Comparison of ENCODE assay signal across 8 mouse cellular contexts in genomic region chr5:119097576-119098193, GRCm38 (mm10).
A peak's percentile ranks its signal among the peaks of the same experiment; 100 is the strongest.
DNase-seq lines count a peak whose midpoint lies in the region; ATAC-seq and TF ChIP-seq lines count a peak whose summit lies in the region.
"Had no signal": no experiment of that assay in that cellular context is flagged by ENCODE, and none has a peak within 500 bp of the region (broad histone marks: within the 10 kb centered on the region; RNA-seq: fewer than 3 reads in every experiment).

No protein-coding gene starts in this region.

- H3K4me3 ChIP-seq in lung, postnatal 0 days (ENCODE audit: low read depth, low read length): no peak overlapping the region
- H3K4me3 ChIP-seq in forebrain, embryonic 11.5 days (ENCODE audit: low read depth, low read length): 0 out of 2 replicates have a peak overlapping the region, but pooled peaks have one; percentile 14
- H3K4me3 ChIP-seq in limb, embryonic 11.5 days (ENCODE audit: low read depth, low read length): no peak overlapping the region
- peak overlapping the region; percentile 28 for H3K4me3 ChIP-seq in stomach, embryonic 16.5 days (replicated peaks; ENCODE audit: low read length)
- H3K4me3 ChIP-seq in cerebellum, adult 2 months (replicated peaks; ENCODE audit: insufficient read depth, low read depth, low read length): no peak overlapping the region

- no peak for TF ChIP-seq EP300 in lung, postnatal 0 days (IDR thresholded peaks at IDR 0.05)

- DNase-seq in lung, postnatal 0 days (ENCODE audit: low spot score): no peak
- DNase-seq in lung, postnatal 14 days: no peak
- DNase-seq in forebrain, embryonic 11.5 days (ENCODE audit: low spot score): peak; percentile 60
- DNase-seq in limb, embryonic 11.5 days (ENCODE audit: low spot score): peak; percentile 39
- no peak for DNase-seq in left cerebral cortex, adult 9 months (ENCODE audit: low spot score in 2 of 2)
- DNase-seq in cerebellum, adult 2 months: no peak

- H3K27me3 ChIP-seq in lung, postnatal 0 days (replicated peaks; ENCODE audit: insufficient read depth, low read length): no peaks in the 10 kb centered on the region
- no peaks in the 10 kb centered on the region for H3K27me3 ChIP-seq in forebrain, embryonic 11.5 days (ENCODE audit: control insufficient read depth, insufficient read depth, low read length)
- peaks cover 4% of the 10 kb centered on the region; the same call in 1 of the 2 replicates for H3K27me3 ChIP-seq in limb, embryonic 11.5 days (ENCODE audit: control insufficient read depth, insufficient read depth, low read length)
- H3K27me3 ChIP-seq in stomach, embryonic 16.5 days (ENCODE audit: control insufficient read depth, insufficient read depth, low read length): no peaks in the 10 kb centered on the region
- no peaks in the 10 kb centered on the region; the same call in 1 of the 2 replicates for H3K27me3 ChIP-seq in cerebellum, adult 2 months (ENCODE audit: control insufficient read depth, insufficient read depth, low read length)

- 7% methylated on average over 17 of the region's 17 CpGs for WGBS in lung, postnatal 0 days
- 3% methylated on average over 17 of the region's 17 CpGs for WGBS in forebrain, embryonic 11.5 days
- whole genome bisulfite sequencing in limb, embryonic 11.5 days: 4% methylated on average over 17 of the region's 17 CpGs
- WGBS in stomach, embryonic 16.5 days: 4% methylated on average over 17 of the region's 17 CpGs
- WGBS in cerebellum, adult 2 months: 3% methylated on average over 17 of the region's 17 CpGs

- ATAC-seq in lung, postnatal 0 days: no peak
- ATAC-seq in forebrain, embryonic 11.5 days (replicated peaks; ENCODE audit: low FRiP score): no peak
- ATAC-seq in limb, embryonic 11.5 days (ENCODE audit: insufficient number of reproducible peaks, low FRiP score, low TSS enrichment, low read depth): no peak
- no peak; the same call in 1 of the 2 replicates for ATAC-seq in stomach, embryonic 16.5 days (ENCODE audit: insufficient read depth, low FRiP score)

- H3K27ac ChIP-seq in lung, postnatal 0 days (ENCODE audit: low read length): no peak overlapping the region
- H3K27ac ChIP-seq in forebrain, embryonic 11.5 days (ENCODE audit: low read depth, low read length): no peak overlapping the region
- H3K27ac ChIP-seq in limb, embryonic 11.5 days (replicated peaks; ENCODE audit: low read depth, low read length): no peak overlapping the region
- no peak overlapping the region for H3K27ac ChIP-seq in stomach, embryonic 16.5 days (ENCODE audit: low read length)
- no peak overlapping the region for H3K27ac ChIP-seq in cerebellum, adult 2 months (ENCODE audit: insufficient read depth, low read length)
- H3K27ac ChIP-seq: macrophage had no signal

- H3K9me3 ChIP-seq in lung, postnatal 0 days (ENCODE audit: low read length): no peaks in the 10 kb centered on the region
- no peaks in the 10 kb centered on the region for H3K9me3 ChIP-seq in forebrain, embryonic 11.5 days (ENCODE audit: control insufficient read depth, low read length)
- no peaks in the 10 kb centered on the region for H3K9me3 ChIP-seq in limb, embryonic 11.5 days (ENCODE audit: control insufficient read depth, low read length)
- H3K9me3 ChIP-seq in stomach, embryonic 16.5 days (replicated peaks; ENCODE audit: control insufficient read depth, low read length): no peaks in the 10 kb centered on the region

- no peaks in the 10 kb centered on the region for H3K4me1 ChIP-seq in lung, postnatal 0 days (ENCODE audit: insufficient read depth, low read depth, low read length)
- H3K4me1 ChIP-seq in forebrain, embryonic 11.5 days (replicated peaks; ENCODE audit: control insufficient read depth, insufficient read depth, low read length): no peaks in the 10 kb centered on the region; the same call in 1 of the 2 replicates
- H3K4me1 ChIP-seq in limb, embryonic 11.5 days (ENCODE audit: control insufficient read depth, insufficient read depth, low read length): 0 out of 2 replicates have a peak, but pooled peaks cover 4% of the 10 kb centered on the region
- 0 out of 2 replicates have a peak, but pooled peaks cover 4% of the 10 kb centered on the region for H3K4me1 ChIP-seq in stomach, embryonic 16.5 days (ENCODE audit: control insufficient read depth, insufficient read depth, low read length)
- no peaks in the 10 kb centered on the region for H3K4me1 ChIP-seq in cerebellum, adult 2 months (ENCODE audit: control insufficient read depth, insufficient read depth, low read length)

- no peaks in the 10 kb centered on the region for H3K36me3 ChIP-seq in lung, postnatal 0 days (ENCODE audit: insufficient read depth, low read length)
- no peaks in the 10 kb centered on the region for H3K36me3 ChIP-seq in forebrain, embryonic 11.5 days (ENCODE audit: control insufficient read depth, insufficient read depth, low read length)
- H3K36me3 ChIP-seq in limb, embryonic 11.5 days (ENCODE audit: control insufficient read depth, insufficient read depth, low read length): no peaks in the 10 kb centered on the region
- no peaks in the 10 kb centered on the region for H3K36me3 ChIP-seq in stomach, embryonic 16.5 days (ENCODE audit: control insufficient read depth, insufficient read depth, low read length)

- TF ChIP-seq CTCF in lung, postnatal 0 days (IDR thresholded peaks at IDR 0.05): no peak
- no peak for TF ChIP-seq CTCF in cerebellum, adult 2 months (IDR thresholded peaks at IDR 0.05; ENCODE audit: borderline replicate concordance, insufficient read depth, low read depth, low read length)

- H3K9ac ChIP-seq in lung, postnatal 0 days (replicated peaks; ENCODE audit: low read depth): no peak overlapping the region
- peak overlapping the region; percentile 47; the same call in 1 of the 2 replicates for H3K9ac ChIP-seq in forebrain, embryonic 11.5 days (ENCODE audit: low read length)
- H3K9ac ChIP-seq in limb, embryonic 11.5 days (ENCODE audit: low read length): peak overlapping the region; percentile 3; the same call in 1 of the 2 replicates
- peak overlapping the region; percentile 56; the same call in 1 of the 2 replicates for H3K9ac ChIP-seq in stomach, embryonic 16.5 days (ENCODE audit: low read length)

- no peak for TF ChIP-seq POLR2A in cerebellum, adult 2 months (IDR thresholded peaks at IDR 0.05; ENCODE audit: borderline replicate concordance, insufficient read depth, low read length)

- H3K4me2 ChIP-seq in lung, postnatal 0 days (replicated peaks; ENCODE audit: low read depth, low read length): 0 out of 2 replicates have a peak overlapping the region, but pooled peaks have one; percentile 20
- H3K4me2 ChIP-seq in forebrain, embryonic 11.5 days (ENCODE audit: low read depth, low read length, severe bottlenecking): peak overlapping the region; percentile 53
- H3K4me2 ChIP-seq in limb, embryonic 11.5 days (ENCODE audit: low read depth, severe bottlenecking): peak overlapping the region; percentile 27; the same call in 1 of the 2 replicates
- H3K4me2 ChIP-seq in stomach, embryonic 16.5 days (ENCODE audit: low read depth, low read length): peak overlapping the region; percentile 50

Comparison
In these comparisons a context has a peak if more than half of its experiments do, and no peak if none do; other contexts are left out.
1. DNase-seq: peak in forebrain, embryonic 11.5 days (single experiment) and limb, embryonic 11.5 days (single experiment); none in lung, postnatal 0 days (single experiment), lung, postnatal 14 days (single experiment), left cerebral cortex, adult 9 months (0 of 2) and cerebellum, adult 2 months (0 of 2).
2. H3K4me3 ChIP-seq: peak in forebrain, embryonic 11.5 days (single experiment) and stomach, embryonic 16.5 days (single experiment); none in lung, postnatal 0 days (single experiment), limb, embryonic 11.5 days (single experiment) and cerebellum, adult 2 months (single experiment).
3. Peak in every context shown above with its lines, with median percentiles within 50 percentile points of each other: H3K4me2 ChIP-seq.